19 mouse cellular contexts compared by ENCODE assay signal in the genomic region with DNA sequence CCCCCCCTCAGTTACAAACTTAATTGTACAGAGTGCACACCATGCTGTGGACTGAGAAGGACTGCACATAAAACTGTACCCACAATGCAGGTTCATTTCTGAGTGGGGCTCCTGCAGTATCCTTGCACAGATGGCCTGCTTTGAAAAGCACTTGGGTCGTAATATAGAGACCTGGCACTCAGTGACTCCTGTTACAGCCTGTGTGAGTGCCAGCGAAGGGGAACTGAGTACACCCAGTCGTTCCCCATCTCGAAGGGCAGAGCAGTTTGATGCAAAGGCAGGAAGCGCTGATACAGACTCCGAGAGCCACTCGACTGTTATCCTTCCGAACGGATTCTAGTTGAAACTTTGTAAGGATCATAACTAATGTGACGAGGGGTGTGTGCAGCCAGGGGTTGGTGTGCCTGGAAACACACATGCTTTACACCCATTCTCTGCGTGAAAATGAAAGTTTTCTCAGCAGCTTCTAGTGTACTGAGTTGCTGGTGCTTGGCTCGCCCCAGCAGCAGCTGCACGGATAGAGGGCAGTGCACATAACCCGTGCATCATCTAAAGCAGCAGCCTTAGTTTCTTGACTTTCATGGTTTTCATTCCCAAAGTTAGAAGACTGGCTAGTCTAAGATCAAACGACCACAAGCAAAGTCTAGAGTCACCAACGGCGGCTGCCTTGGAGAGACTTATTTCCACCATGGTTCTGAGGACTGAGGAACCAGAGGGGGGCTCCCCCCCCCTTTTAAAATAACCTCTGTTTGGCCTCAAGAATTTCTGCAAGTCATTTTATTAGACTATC.
"Had no signal": no experiment of that assay in that cellular context is flagged by ENCODE, and none has a peak within 500 bp of the region (broad histone marks: within the 10 kb centered on the region; RNA-seq: fewer than 3 reads in every experiment).

No protein-coding gene starts in this region.

- DNase-seq: kidney, postnatal 10 days; kidney, postnatal 36 days; layer of hippocampus, postnatal 36 days; left cerebral cortex, postnatal 4 days; liver, postnatal 0 days; lung, embryonic 14.5 days; thymus, adult 2 months; thymus, postnatal 14 days; thymus, postnatal 4 days had no signal

- H3K27me3 ChIP-seq: kidney, embryonic 15.5 days; limb, embryonic 12.5 days; limb, embryonic 15.5 days; midbrain, embryonic 13.5 days had no signal

- H3K4me1 ChIP-seq: midbrain, embryonic 13.5 days had no signal

- H3K4me2 ChIP-seq: kidney, embryonic 15.5 days; limb, embryonic 12.5 days; limb, embryonic 15.5 days; liver, embryonic 11.5 days; lung, embryonic 14.5 days; midbrain, embryonic 13.5 days had no signal

- H3K9ac ChIP-seq: kidney, embryonic 15.5 days; limb, embryonic 12.5 days; limb, embryonic 15.5 days; liver, embryonic 14.5 days; liver, postnatal 0 days; lung, embryonic 14.5 days; midbrain, embryonic 13.5 days had no signal

- H3K36me3 ChIP-seq: limb, embryonic 15.5 days had no signal

- H3K4me3 ChIP-seq: kidney, embryonic 15.5 days; limb, embryonic 12.5 days; limb, embryonic 15.5 days; midbrain, embryonic 13.5 days had no signal

- H3K9me3 ChIP-seq: kidney, embryonic 15.5 days; limb, embryonic 12.5 days; limb, embryonic 15.5 days; midbrain, embryonic 13.5 days had no signal

- H3K27ac ChIP-seq: kidney, embryonic 15.5 days; limb, embryonic 12.5 days; limb, embryonic 15.5 days; liver, embryonic 14.5 days; macrophage; midbrain, embryonic 13.5 days; stomach, postnatal 0 days had no signal

- ATAC-seq: liver, postnatal 0 days; lung, postnatal 0 days; midbrain, embryonic 13.5 days; midbrain, embryonic 16.5 days had no signal
